Mouse (Mus musculus) kidney, postnatal 14 days (tissue): ENCODE data around the gene 9430015G10Rik.

Experiments used
- DNase-seq: peaks from one replicate; pipeline ENCODE4 v3.0.0; 2022; ENCODE audit warnings: mixed read lengths

The 9430015G10Rik gene

GRCm38 (mm10) chr4:156171828-156172227 lies 62.0 kb downstream of the 9430015G10Rik start:
- DNase-seq, result no peak
